Mouse (Mus musculus) left cerebral cortex, postnatal 36 days (tissue): ENCODE results near the gene Ncaph2. TPM values are rescaled to one million over a fixed set of nuclear protein-coding genes. Genes with fewer than 3 reads are reported as not detected.

Experiments used
- microRNA-seq: library from miRNA; unstranded; fragments of <30 nt; microRNA quantifications from one replicate; pipeline ENCODE4 v1.2.0, GENCODE M21; 2022
- total RNA-seq, 2 experiments: library from RNA; stranded (reverse); gene quantifications; 2 replicates each; pipeline ENCODE4 v1.2.3; 2021

Ncaph2 gene
- total RNA-seq, 2 experiments from 2014 or later, result 89.8 to 109 TPM

Small RNA genes lying within 50 kb of the gene (microRNA-seq; reads per million reads assigned to microRNA genes)
- 3.8 reads per million, percentile 10 among the genes with 10 or more reads in this experiment for gene Mir6959

Other genes with a start within 250 kb of the Ncaph2 start
- gene Tubgcp6, start 232.6 kb upstream of the Ncaph2 start, total RNA-seq, result 10 to 100 TPM; 29.6 to 30.6 TPM
- 10 to 100 TPM; 12.8 to 16.8 TPM for gene Hdac10, start 227.0 kb upstream of the Ncaph2 start, total RNA-seq
- 10 to 100 TPM in 1 of 2 experiments, 1 to 10 TPM in 1; 6.1 to 11.1 TPM for gene Mapk12, start 215.0 kb upstream of the Ncaph2 start, total RNA-seq
- 10 to 100 TPM; 45.3 to 54.5 TPM for gene Mapk11, start 206.1 kb upstream of the Ncaph2 start, total RNA-seq
- gene Plxnb2, start 174.9 kb upstream of the Ncaph2 start, total RNA-seq, result 10 to 100 TPM; 42.2 to 54.0 TPM
- 10 to 100 TPM; 39.9 to 52.2 TPM for gene Dennd6b, start 159.2 kb upstream of the Ncaph2 start, total RNA-seq
- gene Ppp6r2, start 144.2 kb upstream of the Ncaph2 start, total RNA-seq, result 100 to 1,000 TPM; 162 to 167 TPM
- gene Sbf1, start 40.4 kb upstream of the Ncaph2 start, total RNA-seq, result 100 to 1,000 TPM; 241 to 247 TPM
- not detected for gene Adm2, start 33.0 kb upstream of the Ncaph2 start, total RNA-seq
- not detected for gene Miox, start 21.3 kb upstream of the Ncaph2 start, total RNA-seq
- 10 to 100 TPM; 16.9 to 18.5 TPM for gene Lmf2, start 60 bp upstream of the Ncaph2 start, total RNA-seq
- gene Sco2, start 18.1 kb downstream of the Ncaph2 start, total RNA-seq, result 10 to 100 TPM; 24.0 to 32.2 TPM
- gene Tymp, start 21.3 kb downstream of the Ncaph2 start, total RNA-seq, result 1 to 10 TPM; 1.2 to 1.5 TPM
- 1 to 10 TPM in 1 of 2 experiments, under 1 TPM in 1; 0.66 to 1.9 TPM for gene Odf3b, start 23.6 kb downstream of the Ncaph2 start, total RNA-seq
- gene Klhdc7b, start 29.2 kb downstream of the Ncaph2 start, total RNA-seq, result under 1 TPM; 0.39 to 0.41 TPM
- not detected for gene Syce3, start 54.8 kb downstream of the Ncaph2 start, total RNA-seq
- 1 to 10 TPM in 1 of 2 experiments, not detected in 1; 3.6 TPM for gene Cpt1b, start 70.1 kb downstream of the Ncaph2 start, total RNA-seq
- 1 to 10 TPM; 1.7 to 4.1 TPM for gene C730034F03Rik, start 73.9 kb downstream of the Ncaph2 start, total RNA-seq
- gene Gm44502, start 74.0 kb downstream of the Ncaph2 start, total RNA-seq, result under 1 TPM in 1 of 2 experiments, not detected in 1; 0.72 TPM
- 10 to 100 TPM; 41.0 to 41.2 TPM for gene Chkb, start 74.2 kb downstream of the Ncaph2 start, total RNA-seq
- 100 to 1,000 TPM; 221 to 233 TPM for gene Mapk8ip2, start 98.2 kb downstream of the Ncaph2 start, total RNA-seq
- gene Arsa, start 121.7 kb downstream of the Ncaph2 start, total RNA-seq, result 10 to 100 TPM; 31.7 to 36.1 TPM
- gene Shank3, start 143.9 kb downstream of the Ncaph2 start, total RNA-seq, result 100 to 1,000 TPM; 196 to 229 TPM
- gene Acr, start 212.6 kb downstream of the Ncaph2 start, total RNA-seq, result 1 to 10 TPM in 1 of 2 experiments, under 1 TPM in 1; 0.91 to 2.3 TPM
- 10 to 100 TPM; 30.4 to 42.5 TPM for gene Rabl2, start 236.2 kb downstream of the Ncaph2 start, total RNA-seq